Mouse (Mus musculus) ES-E14 (cell line): ENCODE measurements around the gene Olfr301. TPM values are rescaled to one million over a fixed set of nuclear protein-coding genes. Genes with fewer than 3 reads are reported as not detected.

Source experiments
- DNase-seq: peaks from one replicate; pipeline ENCODE4 v3.0.0-alpha.2; 2013; ENCODE audit warnings: low read depth, low spot score
- H3K27ac ChIP-seq: 2 replicates; pipeline ENCODE4 v1.5.1; 2012; ENCODE audit warnings: low read depth, mild to moderate bottlenecking, low read length, moderate library complexity, mixed read lengths; ENCODE audit not compliant: poor library complexity, insufficient read depth, severe bottlenecking
- H3K36me3 ChIP-seq: 2 replicates; pipeline ENCODE4 v1.6.1; 2012; ENCODE audit warnings: mild to moderate bottlenecking, low read length, moderate library complexity, mixed read lengths; ENCODE audit not compliant: control insufficient read depth, poor library complexity, insufficient read depth, severe bottlenecking
- H3K4me1 ChIP-seq, 2 experiments: fragments of 150-350 bp in 1 of 2; sonication (generic) in 1 of 2; 2 replicates each; pipeline ENCODE4 v1.6.1; 2012; ENCODE audit warnings: low read length in 2 of 2, mild to moderate bottlenecking in 1 of 2, mixed read lengths in 1 of 2; ENCODE audit not compliant: control insufficient read depth in 2 of 2, insufficient read depth in 2 of 2, poor library complexity in 1 of 2
- H3K4me3 ChIP-seq, 2 experiments: fragments of 150-350 bp in 1 of 2; sonication (generic) in 1 of 2; 2 replicates each; pipeline ENCODE4 v1.5.1; 2012; ENCODE audit warnings: low read length in 2 of 2, low read depth in 1 of 2, mild to moderate bottlenecking in 1 of 2, mixed read lengths in 1 of 2; ENCODE audit not compliant: insufficient read depth in 1 of 2, poor library complexity in 1 of 2, severe bottlenecking in 1 of 2
- H3K9ac ChIP-seq: 2 replicates; pipeline ENCODE4 v1.6.1; 2012; ENCODE audit warnings: low read depth, mild to moderate bottlenecking, low read length, mixed read lengths; ENCODE audit not compliant: poor library complexity, insufficient read depth, severe bottlenecking
- H3K9me3 ChIP-seq: fragments of 150-350 bp; sonication (generic); 2 replicates; pipeline ENCODE4 v1.6.1; 2012; ENCODE audit warnings: low read depth, mild to moderate bottlenecking, low read length; ENCODE audit not compliant: control insufficient read depth, insufficient read depth
- CHD2 ChIP-seq: IDR thresholded peaks from 2 replicates; pipeline ENCODE4 v1.6.1; 2014; ENCODE audit warnings: mild to moderate bottlenecking, low read depth, low read length, inconsistent platforms
- HCFC1 ChIP-seq: IDR thresholded peaks from 2 replicates; pipeline ENCODE4 v1.6.1; 2012; ENCODE audit warnings: low read length, inconsistent platforms, borderline replicate concordance; ENCODE audit not compliant: insufficient read depth
- MAFK ChIP-seq: IDR thresholded peaks from 2 replicates; pipeline ENCODE4 v1.6.1; 2014; ENCODE audit warnings: mild to moderate bottlenecking, low read depth, low read length, inconsistent platforms; ENCODE audit not compliant: insufficient read depth
- ZC3H11A ChIP-seq: IDR thresholded peaks from 2 replicates; pipeline ENCODE4 v1.6.1; 2012; ENCODE audit warnings: low read depth, mild to moderate bottlenecking, inconsistent platforms, low read length, borderline replicate concordance
- ZNF384 ChIP-seq: IDR thresholded peaks from 2 replicates; pipeline ENCODE4 v1.6.1; 2012; ENCODE audit warnings: low read depth, low read length, inconsistent platforms
- in situ Hi-C, 2 experiments: fragments of 600-800 bp; cut with MboI; formaldehyde crosslinking; loops; one replicate each; pipeline ENCODE4 v1.15.1; 2025; ENCODE audit warnings: low sequenced_read_pairs in 2 of 2, inconsistent platforms in 1 of 2; ENCODE audit not compliant: unreplicated experiment in 2 of 2
- total RNA-seq: library from RNA; depleted of rRNA; stranded (reverse); fragments of 300-350 nt; gene quantifications from 2 replicates; pipeline ENCODE4 v1.2.3, GENCODE M21; 2012; rRNA removed

Olfr301 gene
- total RNA-seq, 1 experiment: not detected

- H3K4me1 ChIP-seq: no peaks in the 10 kb centered on the region
- H3K9ac ChIP-seq: no peak within 1 kb of the TSS
- in situ Hi-C loops: no loop called here
- no peak within 1 kb of the TSS for H3K27ac ChIP-seq
- no peak for DNase-seq
- TF ChIP-seq ZC3H11A: no peak
- TF ChIP-seq MAFK: no peak
- TF ChIP-seq HCFC1: no peak
- no peak for TF ChIP-seq ZNF384
- TF ChIP-seq CHD2: no peak
- no peaks in the 10 kb centered on the region for H3K36me3 ChIP-seq
- H3K9me3 ChIP-seq: no peaks in the 10 kb centered on the region
- no peak within 1 kb of the TSS for H3K4me3 ChIP-seq
Observed at GRCm38 (mm10) chr7:86459621-86460020, 56.0 kb downstream of the Olfr301 start, which contains the start of gene Olfr299. Olfr299 (plus strand) TSS chr7:86459921.

Other genes with a start within 250 kb of the Olfr301 start
- not detected in 2 replicates for gene Vmn2r75, start 232.1 kb upstream of the Olfr301 start, total RNA-seq
- not detected in 2 replicates for gene Vmn2r76, start 157.5 kb upstream of the Olfr301 start, total RNA-seq
- gene Olfr310, start 126.7 kb upstream of the Olfr301 start, total RNA-seq: not detected in 2 replicates
- gene Olfr309, start 90.1 kb upstream of the Olfr301 start, total RNA-seq: not detected in 2 replicates
- not detected in 2 replicates for gene Olfr308, start 78.2 kb upstream of the Olfr301 start, total RNA-seq
- 0.76 and 1.5 TPM in 2 replicates for gene Olfr307, start 66.3 kb upstream of the Olfr301 start, total RNA-seq
- gene Olfr305, start 36.9 kb upstream of the Olfr301 start, total RNA-seq: not detected in 2 replicates
- gene Olfr304, start 17.2 kb upstream of the Olfr301 start, total RNA-seq: not detected in 2 replicates
- not detected in 2 replicates for gene Olfr303, start 6.1 kb upstream of the Olfr301 start, total RNA-seq
- not detected in 2 replicates for gene Olfr299, start 56.1 kb downstream of the Olfr301 start, total RNA-seq
- gene Olfr298, start 88.6 kb downstream of the Olfr301 start, total RNA-seq: not detected in 2 replicates
- not detected in 2 replicates for gene Olfr297, start 116.1 kb downstream of the Olfr301 start, total RNA-seq
- not detected in 2 replicates for gene Olfr295, start 180.0 kb downstream of the Olfr301 start, total RNA-seq
- gene Olfr294, start 212.8 kb downstream of the Olfr301 start, total RNA-seq: not detected in 2 replicates
- gene Olfr293, start 245.2 kb downstream of the Olfr301 start, total RNA-seq: 0.05 TPM in 1 of 2 replicates, not detected in the other